Mouse (Mus musculus): ENCODE data around the gene Fbxo10.
"Not testable (repeated sequence)": the region's sequence is repeated elsewhere in the genome, so short reads cannot be mapped to it uniquely, and the experiment has no call there.

Fbxo10 gene

GRCm38 (mm10) chr4:45084021-45084894 is at the start of gene Fbxo10:
TSS of gene Fbxo10 (minus strand) at chr4:45084604.
- peak; percentile 92 for DNase-seq

- no peak for DNase-seq
These were observed 46.6 kb upstream of the Fbxo10 start for GRCm38 (mm10) chr4:45131021-45131420.

GRCm38 (mm10) chr4:45121311-45121710 is 36.9 kb upstream of the Fbxo10 start:
- DNase-seq = no peak

GRCm38 (mm10) chr4:45108456-45109110 is 24.2 kb upstream of the Fbxo10 start:
- no peak for DNase-seq

GRCm38 (mm10) chr4:45107601-45108277 is 23.3 kb upstream of the Fbxo10 start, which contains the start of gene Tomm5:
TSS of gene Tomm5 (minus strand) at chr4:45108114.
- DNase-seq = peak; percentile 82

- DNase-seq = no peak
These were observed 22.7 kb upstream of the Fbxo10 start for GRCm38 (mm10) chr4:45107066-45107465.

- DNase-seq = no peak
These were observed 22.0 kb upstream of the Fbxo10 start for GRCm38 (mm10) chr4:45106409-45106808.

- peak; percentile 82 for DNase-seq
These were observed 12.9 kb upstream of the Fbxo10 start for GRCm38 (mm10) chr4:45097198-45097872.

GRCm38 (mm10) chr4:45084895-45085290 is 489 bp upstream of the Fbxo10 start:
- no peak for DNase-seq

GRCm38 (mm10) chr4:45083487-45083886 is 917 bp downstream of the Fbxo10 start:
- no peak for DNase-seq

- no peak for DNase-seq
These were observed 1.5 kb downstream of the Fbxo10 start for GRCm38 (mm10) chr4:45082951-45083350.

- DNase-seq = not testable (repeated sequence)
These were observed 3.4 kb downstream of the Fbxo10 start for GRCm38 (mm10) chr4:45081041-45081440.

- no peak for DNase-seq
These were observed 10.9 kb downstream of the Fbxo10 start for GRCm38 (mm10) chr4:45073544-45073943.

GRCm38 (mm10) chr4:45072261-45072973 is 12.0 kb downstream of the Fbxo10 start:
- DNase-seq = no peak

- no peak for DNase-seq
These were observed 16.7 kb downstream of the Fbxo10 start for GRCm38 (mm10) chr4:45067742-45068141.

GRCm38 (mm10) chr4:45066036-45066730 is 18.2 kb downstream of the Fbxo10 start:
- DNase-seq = no peak

GRCm38 (mm10) chr4:45064577-45064976 is 19.8 kb downstream of the Fbxo10 start:
- DNase-seq = no peak

- not testable (repeated sequence) for DNase-seq
These were observed 20.6 kb downstream of the Fbxo10 start for GRCm38 (mm10) chr4:45063836-45064235.

GRCm38 (mm10) chr4:45055451-45055850 is 29.0 kb downstream of the Fbxo10 start:
- DNase-seq = no peak

GRCm38 (mm10) chr4:45054862-45055261 is 29.5 kb downstream of the Fbxo10 start:
- no peak for DNase-seq

- no peak for DNase-seq
These were observed 36.4 kb downstream of the Fbxo10 start for GRCm38 (mm10) chr4:45047956-45048355.
